Comparison of ENCODE assay signal across 15 mouse cellular contexts in the genomic region with DNA sequence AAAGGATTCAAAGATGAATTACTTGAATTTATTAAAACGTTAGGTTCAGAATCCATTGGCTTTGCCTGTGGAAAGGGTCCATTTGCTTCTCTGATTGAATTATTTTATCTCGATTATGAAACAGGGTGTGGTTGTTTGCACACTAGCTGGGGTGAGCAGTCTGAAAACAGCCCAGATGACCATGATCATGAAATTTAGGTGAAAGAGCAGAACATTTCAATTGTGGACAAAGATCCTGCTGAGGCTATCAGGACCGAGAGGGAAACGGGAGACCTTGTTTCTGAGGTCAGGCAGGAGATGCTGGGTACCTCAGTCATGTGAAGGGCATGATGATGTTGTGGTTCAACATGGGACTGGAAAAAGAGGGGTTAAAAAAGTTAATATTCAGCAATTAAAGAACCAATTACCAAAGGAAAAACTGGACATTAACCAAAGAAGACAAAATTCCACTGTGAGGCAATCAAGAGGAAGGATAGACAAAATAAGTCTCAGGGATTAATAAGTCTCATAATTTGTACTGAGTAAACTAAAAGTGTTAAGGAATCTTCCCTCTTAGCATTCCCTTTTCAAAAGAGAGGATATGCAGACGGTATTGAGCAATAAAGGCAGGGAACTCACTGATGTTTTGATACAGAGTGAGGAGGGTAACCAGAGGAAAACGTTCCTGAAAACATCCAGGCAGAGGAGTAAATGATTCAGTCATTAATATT. TPM values are rescaled to one million over a fixed set of nuclear protein-coding genes. Genes with fewer than 3 reads are reported as not detected.
A peak's percentile ranks its signal among the peaks of the same experiment; 100 is the strongest.
DNase-seq lines count a peak whose midpoint lies in the region; ATAC-seq and TF ChIP-seq lines count a peak whose summit lies in the region.
"Had no signal": no experiment of that assay in that cellular context is flagged by ENCODE, and none has a peak within 500 bp of the region (broad histone marks: within the 10 kb centered on the region; RNA-seq: fewer than 3 reads in every experiment).

No protein-coding gene starts in this region.

- WGBS in forebrain, embryonic 11.5 days, result 65% methylated on average over 6 of the region's 6 CpGs
- 47% methylated on average over 6 of the region's 6 CpGs for WGBS in forebrain, embryonic 14.5 days
- 14% methylated on average over 6 of the region's 6 CpGs for WGBS in liver, adult 2 months
- WGBS in liver, embryonic 12.5 days (ENCODE audit: insufficient replicate concordance), result 57% methylated on average over 6 of the region's 6 CpGs
- WGBS in forebrain, embryonic 12.5 days, result 52% methylated on average over 6 of the region's 6 CpGs

- H3K4me2 ChIP-seq in forebrain, embryonic 11.5 days (ENCODE audit: low read depth, low read length, severe bottlenecking), result no peak overlapping the region
- H3K4me2 ChIP-seq in forebrain, embryonic 14.5 days (ENCODE audit: low read length), result no peak overlapping the region
- no peak overlapping the region for H3K4me2 ChIP-seq in liver, embryonic 12.5 days
- H3K4me2 ChIP-seq in forebrain, embryonic 12.5 days, result peak overlapping the region; percentile 37
- H3K4me2 ChIP-seq: embryonic facial prominence, embryonic 12.5 days; limb, embryonic 15.5 days; lung, embryonic 14.5 days had no signal

- TF ChIP-seq POLR2A in liver, adult 2 months (IDR thresholded peaks at IDR 0.05; ENCODE audit: extremely low read depth, insufficient read depth, low read length), result no peak

- H3K27ac ChIP-seq in forebrain, embryonic 11.5 days (ENCODE audit: low read depth, low read length), result peak overlapping the region; percentile 4; the same call in 1 of the 2 replicates
- H3K27ac ChIP-seq in forebrain, embryonic 14.5 days (ENCODE audit: low read depth, low read length), result no peak overlapping the region
- H3K27ac ChIP-seq in liver, adult 2 months (replicated peaks; ENCODE audit: insufficient read depth, low read depth, low read length), result no peak overlapping the region
- H3K27ac ChIP-seq in liver, embryonic 12.5 days, result no peak overlapping the region
- H3K27ac ChIP-seq in forebrain, embryonic 12.5 days, result peak overlapping the region; percentile 80
- H3K27ac ChIP-seq: embryonic facial prominence, embryonic 12.5 days; limb, embryonic 15.5 days had no signal

- H3K27me3 ChIP-seq in forebrain, embryonic 11.5 days (ENCODE audit: control insufficient read depth, insufficient read depth, low read length), result no peaks in the 10 kb centered on the region
- no peaks in the 10 kb centered on the region for H3K27me3 ChIP-seq in forebrain, embryonic 14.5 days (replicated peaks; ENCODE audit: control insufficient read depth, insufficient read depth, low read length)
- H3K27me3 ChIP-seq in liver, adult 2 months (ENCODE audit: control insufficient read depth, insufficient read depth, low read length), result no peaks in the 10 kb centered on the region
- H3K27me3 ChIP-seq in liver, embryonic 12.5 days (replicated peaks), result no peaks in the 10 kb centered on the region
- no peaks in the 10 kb centered on the region for H3K27me3 ChIP-seq in C2C12 (ENCODE audit: control insufficient read depth, insufficient read depth, insufficient read length)
- no peaks in the 10 kb centered on the region for H3K27me3 ChIP-seq in forebrain, embryonic 12.5 days
- H3K27me3 ChIP-seq: embryonic facial prominence, embryonic 12.5 days; limb, embryonic 15.5 days had no signal

- H3K4me3 ChIP-seq in forebrain, embryonic 11.5 days (ENCODE audit: low read depth, low read length), result no peak overlapping the region
- H3K4me3 ChIP-seq in forebrain, embryonic 14.5 days (ENCODE audit: low read depth, low read length), result no peak overlapping the region
- H3K4me3 ChIP-seq in liver, adult 2 months (ENCODE audit: insufficient read depth, low read depth, low read length), result no peak overlapping the region
- no peak overlapping the region for H3K4me3 ChIP-seq in liver, embryonic 12.5 days
- H3K4me3 ChIP-seq in C2C12 (ENCODE audit: insufficient read depth, poor library complexity, severe bottlenecking), result no peak overlapping the region
- H3K4me3 ChIP-seq in forebrain, embryonic 12.5 days (replicated peaks), result no peak overlapping the region
- H3K4me3 ChIP-seq: embryonic facial prominence, embryonic 12.5 days; limb, embryonic 15.5 days had no signal

- intact Hi-C loops in left cerebral cortex, postnatal 10 days (cut with DNase I), result no loop called here

- H3K9ac ChIP-seq in forebrain, embryonic 11.5 days (ENCODE audit: low read length), result no peak overlapping the region
- H3K9ac ChIP-seq in forebrain, embryonic 14.5 days (ENCODE audit: low read length), result no peak overlapping the region
- H3K9ac ChIP-seq in liver, adult 2 months (ENCODE audit: low read depth, low read length), result no peak overlapping the region
- no peak overlapping the region for H3K9ac ChIP-seq in liver, embryonic 12.5 days
- no peak overlapping the region for H3K9ac ChIP-seq in forebrain, embryonic 12.5 days
- H3K9ac ChIP-seq: embryonic facial prominence, embryonic 12.5 days; limb, embryonic 15.5 days; lung, embryonic 14.5 days had no signal

- H3K79me3 ChIP-seq in C2C12 (ENCODE audit: low read depth), result no peaks in the 10 kb centered on the region

- no peaks in the 10 kb centered on the region for H3K36me3 ChIP-seq in forebrain, embryonic 11.5 days (ENCODE audit: control insufficient read depth, insufficient read depth, low read length)
- H3K36me3 ChIP-seq in forebrain, embryonic 14.5 days (ENCODE audit: control insufficient read depth, insufficient read depth, low read length), result no peaks in the 10 kb centered on the region
- H3K36me3 ChIP-seq in liver, adult 2 months (ENCODE audit: control insufficient read depth, insufficient read depth, low read length), result no peaks in the 10 kb centered on the region
- H3K36me3 ChIP-seq in liver, embryonic 12.5 days, result no peaks in the 10 kb centered on the region
- no peaks in the 10 kb centered on the region for H3K36me3 ChIP-seq in C2C12 (ENCODE audit: control insufficient read depth, insufficient read depth)
- H3K36me3 ChIP-seq in forebrain, embryonic 12.5 days (replicated peaks), result no peaks in the 10 kb centered on the region
- H3K36me3 ChIP-seq: embryonic facial prominence, embryonic 12.5 days; limb, embryonic 15.5 days had no signal

- no peak for DNase-seq in forebrain, embryonic 11.5 days (ENCODE audit: low spot score)
- no peak for DNase-seq in forebrain, embryonic 14.5 days (ENCODE audit: low spot score)
- peak; percentile 92 for DNase-seq in liver, adult 2 months (ENCODE audit: extremely low read depth, low read depth, low spot score)
- DNase-seq in left cerebral cortex, postnatal 10 days (ENCODE audit: extremely low spot score in 1 of 2, low spot score in 2 of 2), result no peak
- no peak for DNase-seq in spleen, adult 18-20 months
- DNase-seq: cerebellum, adult 8-10 months; kidney, adult 8-10 months; right cerebral cortex, postnatal 14 days; thymus, postnatal 36 days had no signal

- H3ac ChIP-seq in C2C12 (ENCODE audit: control insufficient read depth, insufficient read length, low read depth), result no peak overlapping the region

- no peak for TF ChIP-seq CTCF in liver, adult 2 months (IDR thresholded peaks at IDR 0.05; ENCODE audit: low read depth, low read length)
- no peak for TF ChIP-seq CTCF in C2C12 (IDR thresholded peaks at IDR 0.05; ENCODE audit: control insufficient read depth, insufficient read depth, insufficient read length)

- H3K79me2 ChIP-seq in liver, adult 2 months (ENCODE audit: control insufficient read depth, insufficient read depth, low read length), result no peaks in the 10 kb centered on the region
- no peaks in the 10 kb centered on the region for H3K79me2 ChIP-seq in C2C12 (ENCODE audit: control insufficient read depth, insufficient read depth)

- no peak for ATAC-seq in forebrain, embryonic 11.5 days (replicated peaks; ENCODE audit: low FRiP score)
- ATAC-seq in forebrain, embryonic 14.5 days, result no peak
- no peak for ATAC-seq in liver, embryonic 12.5 days
- no peak; the same call in 1 of the 2 replicates for ATAC-seq in forebrain, embryonic 12.5 days (ENCODE audit: low FRiP score)

- no peaks in the 10 kb centered on the region for H3K9me3 ChIP-seq in forebrain, embryonic 11.5 days (ENCODE audit: control insufficient read depth, low read length)
- H3K9me3 ChIP-seq in forebrain, embryonic 14.5 days (replicated peaks; ENCODE audit: control insufficient read depth, low read length), result no peaks in the 10 kb centered on the region
- H3K9me3 ChIP-seq in liver, embryonic 12.5 days (replicated peaks), result no peaks in the 10 kb centered on the region
- H3K9me3 ChIP-seq in forebrain, embryonic 12.5 days, result no peaks in the 10 kb centered on the region
- H3K9me3 ChIP-seq: embryonic facial prominence, embryonic 12.5 days; limb, embryonic 15.5 days had no signal

- H3K4me1 ChIP-seq in forebrain, embryonic 11.5 days (replicated peaks; ENCODE audit: control insufficient read depth, insufficient read depth, low read length), result peaks cover 11% of the 10 kb centered on the region; the same call in 1 of the 2 replicates
- peaks cover 39% of the 10 kb centered on the region for H3K4me1 ChIP-seq in forebrain, embryonic 14.5 days (ENCODE audit: control insufficient read depth, insufficient read depth, low read length)
- H3K4me1 ChIP-seq in liver, adult 2 months (ENCODE audit: control insufficient read depth, insufficient read depth, low read length), result peaks cover 5% of the 10 kb centered on the region
- no peaks in the 10 kb centered on the region for H3K4me1 ChIP-seq in liver, embryonic 12.5 days
- peaks cover 43% of the 10 kb centered on the region for H3K4me1 ChIP-seq in forebrain, embryonic 12.5 days

TF ChIP-seq in C2C12, 6 proteins besides CTCF, POLR2A, EP300 and RAD21:
- TF ChIP-seq CEBPB (IDR thresholded peaks at IDR 0.05; ENCODE audit: low read depth) (peak; percentile 51), MYOG (IDR thresholded peaks at IDR 0.05; ENCODE audit: control insufficient read depth, extremely low read depth, insufficient read length) (no peak)
TF ChIP-seq in C2C12: peak in this region for 1.

RNA-seq across cellular contexts. Expression of a gene that starts 40.6 kb away (rescaled TPM):
- 45.8 and 51.1 TPM in 2 replicates for polyA plus RNA-seq in forebrain, embryonic 11.5 days (2014; fragmentation: Nextera tagmentation; extraction: Ambion mirVana)
- polyA plus RNA-seq in forebrain, embryonic 14.5 days (2014; fragmentation: Nextera tagmentation; extraction: Ambion mirVana), result 66.7 and 76.8 TPM in 2 replicates
- 6.1 and 8.1 TPM in 2 replicates for total RNA-seq in liver, adult 2 months (2014; rRNA removed)
- polyA plus RNA-seq in liver, adult 2 months (2012; rRNA removed), result 7.7 and 9.9 TPM in 2 replicates
- polyA plus RNA-seq in liver, embryonic 12.5 days (2016; fragmentation: Nextera tagmentation; extraction: Ambion mirVana), result 6.8 and 6.9 TPM in 2 replicates
- 29.4 TPM for polyA plus RNA-seq in C2C12 (2012; fragmentation: generic; extraction: Trizol)
- 69.4 and 72.2 TPM in 2 replicates for polyA plus RNA-seq in forebrain, embryonic 12.5 days (2016; fragmentation: Nextera tagmentation; extraction: Ambion mirVana)
- 100 to 1,000 TPM; 164 to 181 TPM for total RNA-seq in left cerebral cortex, postnatal 10 days (2021)

Comparison
In these comparisons a context has a peak if more than half of its experiments do, and no peak if none do; other contexts are left out.
1. H3K27ac ChIP-seq: peak in forebrain, embryonic 11.5 days (single experiment) and forebrain, embryonic 12.5 days (single experiment); none in forebrain, embryonic 14.5 days (single experiment), liver, adult 2 months (single experiment) and liver, embryonic 12.5 days (single experiment).